Mouse (Mus musculus): ENCODE measurements around the gene Cgref1. TPM values are rescaled to one million over a fixed set of nuclear protein-coding genes. Genes with fewer than 3 reads are reported as not detected.
A peak's percentile ranks its signal among the peaks of the same experiment; 100 is the strongest.

The Cgref1 gene
- polyA plus RNA-seq, 1 experiment, result 8.2 TPM

GRCm38 (mm10) chr5:30915974-30916433, 29.4 kb downstream of the Cgref1 start:
- H3K4me3 ChIP-seq (ENCODE audit: insufficient read depth, poor library complexity, severe bottlenecking), result no peak overlapping the region
- peaks cover 16% of the 10 kb centered on the region for H3K79me2 ChIP-seq (ENCODE audit: control insufficient read depth, insufficient read depth)
- H3K36me3 ChIP-seq (ENCODE audit: control insufficient read depth, insufficient read depth), result no peaks in the 10 kb centered on the region
- H3K79me3 ChIP-seq (ENCODE audit: low read depth), result no peaks in the 10 kb centered on the region
- no peaks in the 10 kb centered on the region for H3K27me3 ChIP-seq (ENCODE audit: control insufficient read depth, insufficient read depth, insufficient read length)
- peak; percentile 54 for TF ChIP-seq MYOD1 (IDR thresholded peaks at IDR 0.05; ENCODE audit: control insufficient read depth, insufficient read length, low read depth)
- TF ChIP-seq CEBPB (IDR thresholded peaks at IDR 0.05; ENCODE audit: low read depth), result no peak
- TF ChIP-seq CTCF (IDR thresholded peaks at IDR 0.05; ENCODE audit: control insufficient read depth, insufficient read depth, insufficient read length), result peak; percentile 63
- TF ChIP-seq FOSL1 (IDR thresholded peaks at IDR 0.05; ENCODE audit: insufficient read depth, low read length, poor library complexity, severe bottlenecking), result no peak
- TF ChIP-seq MYOG (IDR thresholded peaks at IDR 0.05; ENCODE audit: control insufficient read depth, extremely low read depth, insufficient read length), result no peak
- no peak for TF ChIP-seq MAX (IDR thresholded peaks at IDR 0.05)
- no peak for TF ChIP-seq USF1 (IDR thresholded peaks at IDR 0.05; ENCODE audit: low read depth)
- H3ac ChIP-seq (ENCODE audit: control insufficient read depth, insufficient read length, low read depth), result no peak overlapping the region

GRCm38 (mm10) chr5:30915456-30915855, 29.9 kb downstream of the Cgref1 start:
- no peaks in the 10 kb centered on the region for H3K36me3 ChIP-seq (ENCODE audit: control insufficient read depth, insufficient read depth)
- TF ChIP-seq MYOD1 (IDR thresholded peaks at IDR 0.05; ENCODE audit: control insufficient read depth, insufficient read length, low read depth) (no peak), USF1 (IDR thresholded peaks at IDR 0.05; ENCODE audit: low read depth) (no peak), CTCF (IDR thresholded peaks at IDR 0.05; ENCODE audit: control insufficient read depth, insufficient read depth, insufficient read length) (no peak), MYOG (IDR thresholded peaks at IDR 0.05; ENCODE audit: control insufficient read depth, extremely low read depth, insufficient read length) (no peak), MAX (IDR thresholded peaks at IDR 0.05) (no peak), FOSL1 (IDR thresholded peaks at IDR 0.05; ENCODE audit: insufficient read depth, low read length, poor library complexity, severe bottlenecking) (no peak), CEBPB (IDR thresholded peaks at IDR 0.05; ENCODE audit: low read depth) (no peak)
- H3K79me2 ChIP-seq (ENCODE audit: control insufficient read depth, insufficient read depth), result peaks cover 16% of the 10 kb centered on the region
- H3K79me3 ChIP-seq (ENCODE audit: low read depth), result no peaks in the 10 kb centered on the region
- H3K4me3 ChIP-seq (ENCODE audit: insufficient read depth, poor library complexity, severe bottlenecking), result no peak overlapping the region
- no peaks in the 10 kb centered on the region for H3K27me3 ChIP-seq (ENCODE audit: control insufficient read depth, insufficient read depth, insufficient read length)
- H3ac ChIP-seq (ENCODE audit: control insufficient read depth, insufficient read length, low read depth), result no peak overlapping the region

GRCm38 (mm10) chr5:30914849-30915248, 30.5 kb downstream of the Cgref1 start:
- no peak overlapping the region for H3K4me3 ChIP-seq (ENCODE audit: insufficient read depth, poor library complexity, severe bottlenecking)
- no peak for TF ChIP-seq MYOG (IDR thresholded peaks at IDR 0.05; ENCODE audit: control insufficient read depth, extremely low read depth, insufficient read length)
- TF ChIP-seq USF1 (IDR thresholded peaks at IDR 0.05; ENCODE audit: low read depth), result no peak
- no peak for TF ChIP-seq FOSL1 (IDR thresholded peaks at IDR 0.05; ENCODE audit: insufficient read depth, low read length, poor library complexity, severe bottlenecking)
- no peak for TF ChIP-seq MAX (IDR thresholded peaks at IDR 0.05)
- TF ChIP-seq MYOD1 (IDR thresholded peaks at IDR 0.05; ENCODE audit: control insufficient read depth, insufficient read length, low read depth), result no peak
- TF ChIP-seq CTCF (IDR thresholded peaks at IDR 0.05; ENCODE audit: control insufficient read depth, insufficient read depth, insufficient read length), result no peak
- no peaks in the 10 kb centered on the region for H3K36me3 ChIP-seq (ENCODE audit: control insufficient read depth, insufficient read depth)

GRCm38 (mm10) chr5:30914101-30914635, 31.2 kb downstream of the Cgref1 start:
- no peaks in the 10 kb centered on the region for H3K36me3 ChIP-seq (ENCODE audit: control insufficient read depth, insufficient read depth)
- H3K27me3 ChIP-seq (ENCODE audit: control insufficient read depth, insufficient read depth, insufficient read length), result no peaks in the 10 kb centered on the region
- peaks cover 16% of the 10 kb centered on the region for H3K79me2 ChIP-seq (ENCODE audit: control insufficient read depth, insufficient read depth)
- no peaks in the 10 kb centered on the region for H3K79me3 ChIP-seq (ENCODE audit: low read depth)
- H3K4me3 ChIP-seq (ENCODE audit: insufficient read depth, poor library complexity, severe bottlenecking), result peak overlapping the region; percentile 23
- no peak for TF ChIP-seq CTCF (IDR thresholded peaks at IDR 0.05; ENCODE audit: control insufficient read depth, insufficient read depth, insufficient read length)
- TF ChIP-seq CEBPB (IDR thresholded peaks at IDR 0.05; ENCODE audit: low read depth), result no peak
- TF ChIP-seq USF1 (IDR thresholded peaks at IDR 0.05; ENCODE audit: low read depth), result no peak
- no peak for TF ChIP-seq MYOG (IDR thresholded peaks at IDR 0.05; ENCODE audit: control insufficient read depth, extremely low read depth, insufficient read length)
- TF ChIP-seq MAX (IDR thresholded peaks at IDR 0.05), result no peak
- TF ChIP-seq MYOD1 (IDR thresholded peaks at IDR 0.05; ENCODE audit: control insufficient read depth, insufficient read length, low read depth), result no peak
- TF ChIP-seq FOSL1 (IDR thresholded peaks at IDR 0.05; ENCODE audit: insufficient read depth, low read length, poor library complexity, severe bottlenecking), result no peak
- H3ac ChIP-seq (ENCODE audit: control insufficient read depth, insufficient read length, low read depth), result no peak overlapping the region

More at GRCm38 (mm10) chr5:30914849-30915248, 30.5 kb downstream of the Cgref1 start:
- Histone ChIP-seq H3K79me2 (ENCODE audit: control insufficient read depth, insufficient read depth) (peaks cover 16% of the 10 kb centered on the region), H3K79me3 (ENCODE audit: low read depth) (no peaks in the 10 kb centered on the region), H3ac (ENCODE audit: control insufficient read depth, insufficient read length, low read depth) (no peak overlapping the region), H3K27me3 (ENCODE audit: control insufficient read depth, insufficient read depth, insufficient read length) (no peaks in the 10 kb centered on the region)

- H3K79me3 ChIP-seq (ENCODE audit: low read depth), result no peaks in the 10 kb centered on the region
- no peak within 1 kb of the TSS for H3ac ChIP-seq (ENCODE audit: control insufficient read depth, insufficient read length, low read depth)
- no peak for TF ChIP-seq USF1 (IDR thresholded peaks at IDR 0.05; ENCODE audit: low read depth)
Measured at GRCm38 (mm10) chr5:30913060-30913841, 32.1 kb downstream of the Cgref1 start, which contains the start of gene Emilin1. Gene Emilin1, plus strand, starts transcription at chr5:30913402.

More at GRCm38 (mm10) chr5:30913060-30913841, 32.1 kb downstream of the Cgref1 start, which contains the start of gene Emilin1:
- H3K4me3 ChIP-seq (ENCODE audit: insufficient read depth, poor library complexity, severe bottlenecking), result peak within 1 kb of the TSS; percentile 23
- no peaks in the 10 kb centered on the region for H3K27me3 ChIP-seq (ENCODE audit: control insufficient read depth, insufficient read depth, insufficient read length)
- no peaks in the 10 kb centered on the region for H3K36me3 ChIP-seq (ENCODE audit: control insufficient read depth, insufficient read depth)
- peaks cover 16% of the 10 kb centered on the region for H3K79me2 ChIP-seq (ENCODE audit: control insufficient read depth, insufficient read depth)

All from C2C12 (cell line).